Mouse (Mus musculus): ENCODE data around the gene Smtnl2.
A peak's percentile ranks its signal among the peaks of the same experiment; 100 is the strongest.
"Not testable (repeated sequence)": the region's sequence is repeated elsewhere in the genome, so short reads cannot be mapped to it uniquely, and the experiment has no call there.

Gene Smtnl2

DNA sequence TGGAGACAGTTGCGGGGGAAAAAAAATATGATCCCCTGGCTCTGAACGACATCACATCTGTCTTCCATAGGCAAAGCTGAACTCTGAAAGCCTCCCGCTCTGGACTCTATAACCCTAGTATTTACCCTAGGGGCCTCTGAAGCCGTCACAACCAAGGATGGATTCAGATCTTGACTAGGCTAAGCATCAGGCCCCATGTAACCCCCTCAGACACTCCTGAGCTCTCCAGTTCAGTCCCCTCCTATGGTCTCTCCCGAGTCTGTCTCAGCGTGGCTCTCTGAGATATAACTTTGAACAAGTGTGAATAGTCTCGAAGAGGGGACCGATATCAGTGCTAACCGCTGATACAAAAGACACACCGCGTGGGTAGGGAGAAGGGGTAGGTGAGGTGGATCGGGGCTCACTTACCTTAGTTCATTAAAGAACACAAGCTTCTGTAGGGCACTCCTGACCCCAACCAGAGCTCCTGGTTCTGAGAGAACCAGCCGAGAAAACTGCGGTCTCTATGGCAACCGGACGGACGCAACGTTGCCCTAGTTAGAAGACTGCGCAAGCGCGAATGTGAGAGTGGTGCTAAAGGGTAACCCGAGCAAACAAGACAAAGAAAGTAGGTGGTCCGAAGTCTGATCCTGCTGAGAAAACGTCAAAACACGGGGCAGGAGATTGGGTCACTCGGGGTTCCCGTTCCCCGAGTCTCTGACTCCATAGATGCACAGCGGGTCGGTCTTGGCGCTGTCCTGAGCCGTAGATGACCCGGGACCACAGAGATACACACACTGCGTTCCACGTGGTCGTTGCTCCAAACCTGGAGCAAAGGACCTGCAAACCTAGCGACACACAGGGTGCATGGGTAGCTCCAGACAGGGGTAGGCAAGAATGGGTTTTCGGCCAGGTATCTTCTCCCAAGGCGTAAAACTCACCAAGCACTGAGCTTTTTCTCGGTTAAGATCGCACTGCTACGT, 49.8 kb downstream of the Smtnl2 start:
- DNase-seq (ENCODE audit: low spot score in 2 of 2) = peak; percentile 56 to 70

DNA sequence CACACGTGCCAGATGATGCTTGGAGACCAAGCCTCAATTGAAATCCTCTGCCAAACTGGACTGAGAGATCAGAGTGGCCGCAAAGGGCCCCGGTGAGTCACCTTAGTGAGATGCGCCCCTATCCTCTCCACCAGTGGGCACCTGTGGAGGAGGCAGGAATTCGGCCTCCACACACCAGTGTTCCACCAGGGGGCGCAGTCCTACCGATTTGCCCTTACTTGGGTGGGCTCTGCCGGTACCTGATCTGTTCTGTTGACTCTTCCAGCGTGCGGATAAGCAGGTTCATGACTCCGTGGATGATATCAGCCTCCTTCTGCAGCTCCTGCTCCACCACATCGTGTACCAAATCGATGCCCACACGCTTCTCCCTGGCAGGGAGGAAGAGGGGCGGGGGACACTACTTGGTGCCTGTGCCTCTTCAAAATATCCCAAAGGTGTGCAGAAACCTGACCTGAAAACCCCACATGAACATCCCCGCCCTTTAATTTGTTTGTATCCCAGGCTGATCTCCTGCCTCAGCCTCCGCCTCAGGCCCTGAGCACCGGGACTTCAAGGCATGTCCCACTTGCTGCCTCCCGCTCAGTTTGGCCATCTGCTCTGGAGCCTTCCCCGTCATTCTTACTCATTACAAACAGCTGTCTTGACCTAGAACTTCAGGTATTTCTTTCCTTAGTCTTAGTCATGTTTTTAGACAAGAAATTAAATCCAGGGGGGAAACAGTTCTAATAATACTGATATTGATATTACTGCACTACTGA, 56.4 kb downstream of the Smtnl2 start:
- DNase-seq (ENCODE audit: low spot score in 2 of 2) = peak; percentile 16 to 39

DNA sequence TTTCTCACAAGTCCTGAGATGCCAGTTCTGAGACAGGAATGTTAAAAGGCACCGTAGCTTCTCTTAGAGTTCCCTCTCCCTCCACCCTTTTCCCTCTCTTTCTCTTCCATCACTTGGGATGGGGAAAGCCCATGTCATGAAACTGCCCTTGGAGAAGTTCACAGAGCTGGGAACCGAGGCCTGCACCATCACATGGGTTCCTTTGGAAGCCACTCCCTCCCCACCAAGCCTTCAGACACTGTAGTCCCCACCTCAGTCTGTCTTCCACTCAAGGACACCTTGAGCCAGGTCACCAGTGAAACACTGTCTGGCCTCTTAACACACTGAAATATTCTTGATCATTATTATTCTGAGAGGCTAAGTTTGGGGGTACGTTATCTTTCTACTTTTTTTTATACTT, 58.3 kb downstream of the Smtnl2 start:
- DNase-seq (ENCODE audit: low spot score in 2 of 2) = no peak

DNA sequence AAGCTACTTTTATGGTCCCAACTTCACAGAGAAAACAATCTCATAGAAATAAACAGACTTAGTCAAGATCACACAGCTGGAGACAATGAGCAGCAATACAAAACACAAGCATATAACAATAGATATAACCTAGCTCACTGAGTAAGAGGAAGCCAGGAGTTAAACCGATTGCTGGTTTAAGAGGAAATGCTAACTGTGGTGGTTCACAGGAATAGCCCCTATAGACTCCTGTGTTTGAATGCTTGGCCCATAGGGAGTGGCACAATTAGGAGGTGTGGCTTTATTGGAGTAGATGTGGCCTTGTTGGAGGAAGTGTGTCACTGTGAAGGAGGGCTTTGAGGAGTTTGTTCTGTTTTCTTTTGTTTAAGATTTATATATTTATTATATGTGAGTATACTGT, 59.2 kb downstream of the Smtnl2 start:
- no peak for DNase-seq (ENCODE audit: low spot score in 2 of 2)

DNA sequence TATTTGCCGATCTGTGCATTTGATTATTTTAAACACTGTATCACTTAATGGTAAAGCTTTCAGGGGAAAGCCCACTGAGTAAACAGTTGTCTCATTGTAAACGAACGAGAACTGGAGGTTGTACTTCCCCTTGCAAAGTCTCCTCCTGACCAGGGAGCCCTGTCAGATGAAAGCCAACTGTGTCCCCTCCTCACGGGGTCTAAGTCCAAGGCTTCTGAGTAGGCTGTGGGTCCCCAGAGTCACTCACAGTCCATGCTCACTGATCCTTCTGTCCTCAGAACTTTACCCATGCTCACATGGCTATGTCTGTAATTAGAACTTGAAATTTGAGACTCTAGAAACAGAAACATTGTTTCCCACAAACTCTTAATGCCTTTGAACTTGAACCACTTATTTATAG, 61.9 kb downstream of the Smtnl2 start:
- no peak for DNase-seq (ENCODE audit: low spot score in 2 of 2)

DNA sequence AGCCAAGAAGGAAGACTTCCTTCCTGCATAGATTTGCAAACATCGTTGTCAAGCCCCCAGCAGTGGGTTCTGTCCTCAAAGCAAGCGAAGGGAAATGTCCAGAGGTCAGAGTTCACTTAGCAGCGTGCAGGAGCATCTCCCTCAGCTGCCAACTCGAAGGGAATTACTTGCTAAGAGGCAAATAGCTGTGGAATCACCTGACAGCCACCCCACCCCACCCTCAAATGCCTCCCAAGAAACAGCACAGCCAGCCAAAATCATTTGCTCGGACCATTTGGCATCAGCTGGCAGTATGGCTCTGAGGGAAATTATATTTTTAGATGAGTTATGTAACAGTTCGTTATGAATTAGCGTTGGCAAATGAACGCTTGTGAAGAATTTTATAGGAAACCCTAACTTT, 62.5 kb downstream of the Smtnl2 start:
- DNase-seq (ENCODE audit: low spot score in 2 of 2) = peak in 1 of 2 experiments; percentile 49

DNA sequence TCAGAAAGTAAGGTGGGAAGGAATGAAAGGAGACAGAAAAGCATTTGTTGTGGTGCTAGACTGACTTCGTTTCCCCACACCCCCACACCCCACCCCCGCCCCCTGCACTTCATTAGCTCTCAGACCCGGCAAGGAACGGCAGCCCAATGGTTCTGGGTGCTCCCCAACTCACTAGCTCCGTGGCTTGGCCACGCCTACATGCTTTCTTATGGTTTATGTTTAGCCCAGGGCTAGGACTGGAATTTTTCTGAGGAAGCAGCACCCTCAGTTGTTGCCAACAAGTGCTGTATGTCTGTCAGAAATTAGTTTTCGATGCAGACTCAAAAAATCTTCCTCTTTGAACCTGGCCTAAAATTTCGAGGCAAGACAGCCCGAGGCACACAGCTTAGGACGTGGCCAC, 63.0 kb downstream of the Smtnl2 start:
- peak in 1 of 2 experiments; percentile 20 for DNase-seq (ENCODE audit: low spot score in 2 of 2)

DNA sequence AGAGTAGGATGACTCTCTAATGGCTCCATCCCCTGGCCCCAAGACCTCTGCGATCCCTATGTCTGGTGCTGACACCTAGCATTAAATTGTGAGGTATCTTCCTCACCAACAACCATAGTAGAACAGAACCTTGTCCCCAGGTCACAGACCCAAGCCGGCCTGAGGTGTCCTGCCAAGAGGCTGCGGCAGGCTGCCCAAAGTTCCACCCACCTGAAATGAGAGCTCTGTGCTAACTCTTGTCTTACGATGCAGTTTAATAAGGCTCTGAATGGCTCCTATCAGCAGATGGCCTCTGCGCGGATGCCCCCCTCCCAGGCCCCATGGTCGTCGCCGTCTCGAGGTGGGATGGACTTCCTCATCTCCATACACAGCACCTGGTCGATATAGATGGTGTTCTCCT, 67.0 kb downstream of the Smtnl2 start:
- DNase-seq (ENCODE audit: low spot score in 2 of 2) = no peak

DNA sequence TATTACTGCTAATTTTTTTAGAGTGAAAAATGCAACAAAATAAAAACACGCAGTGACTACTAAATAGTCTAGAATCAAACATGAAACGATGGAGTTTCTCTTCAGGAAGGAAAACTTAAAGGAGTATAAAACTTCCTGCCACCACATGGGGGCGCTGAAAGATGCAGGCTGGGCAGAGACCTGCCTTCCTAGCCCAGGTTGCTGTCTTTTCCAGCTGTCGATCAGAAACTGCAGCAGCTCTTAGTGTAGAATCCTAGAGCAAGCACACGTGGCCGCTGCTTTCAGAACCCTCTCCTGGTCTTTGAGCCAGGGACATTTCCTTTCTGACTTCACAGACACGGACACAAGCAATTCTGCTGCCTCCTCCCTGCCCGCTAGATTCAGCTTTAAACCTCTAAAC, 67.6 kb downstream of the Smtnl2 start:
- DNase-seq (ENCODE audit: low spot score in 2 of 2) = no peak

DNA sequence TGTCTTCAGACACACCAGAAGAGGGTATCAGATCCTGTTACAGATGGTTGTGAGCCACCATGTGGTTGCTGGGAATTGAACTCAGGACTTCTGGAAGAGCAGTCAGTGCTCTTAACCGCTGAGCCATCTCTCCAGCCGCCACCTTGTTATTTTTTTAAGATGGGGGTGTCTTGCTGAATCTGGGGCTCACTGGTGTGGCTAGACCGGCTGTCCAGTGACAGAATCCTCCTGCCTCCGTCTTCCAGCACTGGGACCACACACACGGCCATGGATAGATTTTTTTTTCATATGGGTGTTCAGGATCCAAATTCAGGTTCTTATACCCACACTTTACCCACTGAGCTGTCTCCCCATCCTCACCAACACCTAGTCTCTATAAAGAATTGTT, 68.3 kb downstream of the Smtnl2 start:
- not testable (repeated sequence) for DNase-seq (ENCODE audit: low spot score in 2 of 2)

DNA sequence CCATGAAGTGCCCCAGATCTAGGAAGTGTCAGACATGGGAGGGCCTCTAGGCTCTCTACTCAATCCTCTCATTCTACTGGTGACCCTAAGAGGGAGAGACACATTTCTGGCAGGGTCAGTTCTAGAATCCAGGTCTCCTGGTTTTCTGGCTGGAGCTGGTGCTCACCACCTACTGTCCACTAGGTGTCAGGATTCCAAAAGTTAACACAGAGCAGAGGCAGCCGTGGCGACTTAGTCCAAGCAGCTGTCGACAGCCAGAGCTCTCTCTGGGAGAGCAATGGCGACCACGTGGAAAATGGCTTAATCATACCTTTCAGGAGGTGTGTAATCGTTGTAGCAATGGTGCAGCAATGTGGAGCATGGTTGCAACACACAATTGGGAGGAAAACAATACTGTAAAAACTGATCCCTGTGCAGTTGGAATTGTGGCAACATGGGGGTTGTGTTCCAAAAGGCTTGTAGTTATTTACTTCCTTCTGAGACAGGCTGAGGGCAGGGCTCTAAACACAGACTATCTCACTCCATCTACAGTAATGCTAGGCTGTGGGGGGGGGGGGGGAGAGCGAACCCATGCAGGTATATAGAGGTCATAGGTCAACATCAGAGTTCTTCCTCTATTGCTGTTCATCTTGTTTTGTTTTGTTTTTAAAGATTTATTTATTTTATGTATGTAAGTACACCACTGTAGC, 68.8 kb downstream of the Smtnl2 start:
- DNase-seq (ENCODE audit: low spot score in 2 of 2) = peak; percentile 47 to 52

DNA sequence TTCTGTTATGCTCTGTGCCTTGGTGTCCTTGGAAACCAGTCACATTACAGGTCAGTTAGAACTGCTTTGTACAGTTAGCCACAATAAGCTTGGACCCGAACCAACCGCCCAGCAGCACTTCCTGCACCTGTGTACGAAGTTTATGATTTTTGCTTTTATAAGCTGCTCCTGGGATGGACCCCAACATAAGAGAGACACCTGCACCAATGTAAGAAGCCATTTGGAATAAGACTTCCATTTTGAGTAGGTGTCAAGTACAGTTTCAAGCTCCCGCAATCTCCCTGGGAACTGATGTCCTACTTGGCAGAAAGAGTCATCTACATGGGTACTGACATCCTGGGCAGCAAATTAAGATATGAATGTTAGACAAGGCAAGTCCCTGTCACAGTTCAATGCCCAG, 71.8 kb downstream of the Smtnl2 start:
- no peak for DNase-seq (ENCODE audit: low spot score in 2 of 2)

Data from right cerebral cortex, postnatal 36 days (tissue).